ENCODE assay signal across 7 mouse cellular contexts in the genomic region with DNA sequence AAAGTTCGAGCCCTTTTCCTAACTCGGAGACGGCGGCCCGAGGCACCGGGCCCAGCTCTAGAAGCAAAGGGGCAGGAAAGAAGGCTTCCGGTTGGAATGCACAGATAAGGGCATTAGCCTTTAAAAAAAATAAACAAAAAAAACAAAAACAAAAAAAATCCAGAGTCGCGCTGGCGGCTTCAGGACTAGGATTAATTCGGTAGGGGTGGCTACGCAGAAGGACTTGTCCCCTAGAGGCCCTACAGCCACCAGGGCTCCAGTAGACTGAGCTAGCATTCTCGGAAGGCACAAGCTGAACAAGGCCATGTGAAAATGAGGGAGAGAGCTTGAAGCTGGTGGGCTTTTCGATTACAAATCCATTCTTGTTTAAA. TPM values are rescaled to one million over a fixed set of nuclear protein-coding genes. Genes with fewer than 3 reads are reported as not detected.
DNase-seq lines count a peak whose midpoint lies in the region; TF ChIP-seq lines count a peak whose summit lies in the region.

No protein-coding gene starts in this region.

- DNase-seq in urinary bladder, postnatal 25 days (ENCODE audit: low spot score) = peak; percentile 8
- no peak for DNase-seq in urinary bladder, adult 2 months (ENCODE audit: low spot score)
- peak; percentile 69 for DNase-seq in embryo, embryonic 10.5 days (ENCODE audit: low spot score)
- peak; percentile 43 for DNase-seq in heart, postnatal 4 days
- DNase-seq in liver, adult 2 months (ENCODE audit: extremely low read depth, low read depth, low spot score) = peak; percentile 61
- DNase-seq in naive thymus-derived CD4-positive, alpha-beta T cell, adult 2 months (ENCODE audit: low read depth) = peak; percentile 70
- DNase-seq in left cerebral cortex, adult 18-20 months (ENCODE audit: low spot score in 2 of 2) = no peak

- peak; percentile 8; the same call in 1 of the 2 replicates for TF ChIP-seq CTCF in liver, adult 2 months (IDR thresholded peaks at IDR 0.05; ENCODE audit: low read depth, low read length)

- H3K9ac ChIP-seq in liver, adult 2 months (ENCODE audit: low read depth, low read length) = peak overlapping the region; percentile 100

- peak overlapping the region; percentile 98 for H3K4me3 ChIP-seq in liver, adult 2 months (ENCODE audit: insufficient read depth, low read depth, low read length)

- H3K27ac ChIP-seq in liver, adult 2 months (replicated peaks; ENCODE audit: insufficient read depth, low read depth, low read length) = peak overlapping the region; percentile 83

- H3K36me3 ChIP-seq in liver, adult 2 months (ENCODE audit: control insufficient read depth, insufficient read depth, low read length) = no peaks in the 10 kb centered on the region; the same call in 1 of the 2 replicates

- no peaks in the 10 kb centered on the region for H3K27me3 ChIP-seq in liver, adult 2 months (ENCODE audit: control insufficient read depth, insufficient read depth, low read length)

- under 1% methylated on average over 14 of the region's 14 CpGs for WGBS in liver, adult 2 months

- peaks cover 16% of the 10 kb centered on the region; the same call in 1 of the 2 replicates for H3K79me2 ChIP-seq in liver, adult 2 months (ENCODE audit: control insufficient read depth, insufficient read depth, low read length)

- 0 out of 2 replicates have a peak, but pooled peaks cover 2% of the 10 kb centered on the region for H3K4me1 ChIP-seq in liver, adult 2 months (ENCODE audit: control insufficient read depth, insufficient read depth, low read length)

- no peak for TF ChIP-seq POLR2A in liver, adult 2 months (IDR thresholded peaks at IDR 0.05; ENCODE audit: extremely low read depth, insufficient read depth, low read length)

RNA-seq across cellular contexts. Expression of gene Amigo2, which starts 0.7 kb away (rescaled TPM):
- 2.5 and 6.6 TPM in 2 replicates for polyA plus RNA-seq in urinary bladder, adult 2 months (2012; rRNA removed)
- total RNA-seq in heart, postnatal 4 days (2021) = 1 to 10 TPM; 6.2 to 6.8 TPM
- total RNA-seq in liver, adult 2 months (2014; rRNA removed) = 6.5 and 7.0 TPM in 2 replicates
- 0.76 and 1.4 TPM in 2 replicates for polyA plus RNA-seq in liver, adult 2 months (2012; rRNA removed)
- total RNA-seq in left cerebral cortex, adult 18-20 months (2021) = 1 to 10 TPM; 5.6 TPM

RNA-seq across cellular contexts. Expression of gene Pced1b, which starts 0.9 kb away (rescaled TPM):
- 18.5 and 22.7 TPM in 2 replicates for polyA plus RNA-seq in urinary bladder, adult 2 months (2012; rRNA removed)
- 1 to 10 TPM; 4.8 to 5.1 TPM for total RNA-seq in heart, postnatal 4 days (2021)
- 0.92 and 1.9 TPM in 2 replicates for total RNA-seq in liver, adult 2 months (2014; rRNA removed)
- polyA plus RNA-seq in liver, adult 2 months (2012; rRNA removed) = 4.1 and 5.6 TPM in 2 replicates
- total RNA-seq in left cerebral cortex, adult 18-20 months (2021) = 1 to 10 TPM; 5.6 to 7.3 TPM

Comparison
In these comparisons a context has a peak if more than half of its experiments do, and no peak if none do; other contexts are left out.
1. DNase-seq: peak in urinary bladder, postnatal 25 days (single experiment), embryo, embryonic 10.5 days (single experiment), heart, postnatal 4 days (single experiment), liver, adult 2 months (single experiment) and naive thymus-derived CD4-positive, alpha-beta T cell, adult 2 months (single experiment); none in urinary bladder, adult 2 months (single experiment) and left cerebral cortex, adult 18-20 months (0 of 2).